Mouse (Mus musculus): ENCODE data around the gene Palm. TPM values are rescaled to one million over a fixed set of nuclear protein-coding genes. Genes with fewer than 3 reads are reported as not detected.
A peak's percentile ranks its signal among the peaks of the same experiment; 100 is the strongest.

Gene Palm
- total RNA-seq, 2 experiments from 2014 or later: 293 to 312 TPM

GRCm38 (mm10) chr10:79836918-79837317 is 43.5 kb downstream of the Palm start:
- DNase-seq (ENCODE audit: extremely low spot score in 1 of 2, low spot score in 2 of 2): no peak
- intact Hi-C loops (cut with DNase I): no loop called here
- no peak overlapping the region for H3K4me3 ChIP-seq
- TF ChIP-seq CTCF (IDR thresholded peaks at IDR 0.05): peak; percentile 24
- no peak overlapping the region for H3K27ac ChIP-seq

- intact Hi-C loops (cut with DNase I): no loop called here
- Histone ChIP-seq H3K27ac (no peak overlapping the region), H3K4me3 (no peak overlapping the region)
- no peak for TF ChIP-seq CTCF (IDR thresholded peaks at IDR 0.05)
- no peak for DNase-seq (ENCODE audit: extremely low spot score in 1 of 2, low spot score in 2 of 2)
These were observed 44.8 kb downstream of the Palm start for GRCm38 (mm10) chr10:79838151-79838550.

- DNase-seq (ENCODE audit: extremely low spot score in 1 of 2, low spot score in 2 of 2): no peak
- no peak for TF ChIP-seq CTCF (IDR thresholded peaks at IDR 0.05)
- intact Hi-C loops (cut with DNase I): no loop called here
These were observed 46.7 kb downstream of the Palm start for GRCm38 (mm10) chr10:79840091-79840490.

GRCm38 (mm10) chr10:79840644-79841551 is 47.5 kb downstream of the Palm start:
- DNase-seq (ENCODE audit: extremely low spot score in 1 of 2, low spot score in 2 of 2): peak; percentile 63 to 66
- peak; percentile 6 for TF ChIP-seq CTCF (IDR thresholded peaks at IDR 0.05)
- H3K4me3 ChIP-seq: peak overlapping the region; percentile 53
- intact Hi-C loops (cut with DNase I): no loop called here
- peak overlapping the region; percentile 69 for H3K27ac ChIP-seq

More at GRCm38 (mm10) chr10:79840091-79840490, 46.7 kb downstream of the Palm start:
- no peak overlapping the region for H3K4me3 ChIP-seq
- peak overlapping the region; percentile 69 for H3K27ac ChIP-seq

GRCm38 (mm10) chr10:79842322-79842721 is 49.0 kb downstream of the Palm start:
- no peak for TF ChIP-seq CTCF (IDR thresholded peaks at IDR 0.05)
- no peak overlapping the region for H3K27ac ChIP-seq
- intact Hi-C loops (cut with DNase I): no loop called here
- DNase-seq (ENCODE audit: extremely low spot score in 1 of 2, low spot score in 2 of 2): no peak
- H3K4me3 ChIP-seq: no peak overlapping the region

GRCm38 (mm10) chr10:79843476-79843875 is 50.1 kb downstream of the Palm start:
- intact Hi-C loops (cut with DNase I): no loop called here

GRCm38 (mm10) chr10:79846553-79846952 is 53.2 kb downstream of the Palm start:
- intact Hi-C loops (cut with DNase I): no loop called here
- TF ChIP-seq CTCF (IDR thresholded peaks at IDR 0.05): no peak
- no peak for DNase-seq (ENCODE audit: extremely low spot score in 1 of 2, low spot score in 2 of 2)
- Histone ChIP-seq H3K4me3 (no peak overlapping the region), H3K27ac (no peak overlapping the region)

More at GRCm38 (mm10) chr10:79843476-79843875, 50.1 kb downstream of the Palm start:
- no peak for DNase-seq (ENCODE audit: extremely low spot score in 1 of 2, low spot score in 2 of 2)
- no peak overlapping the region for H3K4me3 ChIP-seq
- no peak for TF ChIP-seq CTCF (IDR thresholded peaks at IDR 0.05)
- no peak overlapping the region for H3K27ac ChIP-seq

GRCm38 (mm10) chr10:79849941-79850628 is 56.7 kb downstream of the Palm start:
- Histone ChIP-seq H3K4me3 (no peak overlapping the region), H3K27ac (no peak overlapping the region)
- no peak for DNase-seq (ENCODE audit: extremely low spot score in 1 of 2, low spot score in 2 of 2)
- intact Hi-C loops (cut with DNase I): no loop called here
- no peak for TF ChIP-seq CTCF (IDR thresholded peaks at IDR 0.05)

- no peak for TF ChIP-seq CTCF (IDR thresholded peaks at IDR 0.05)
- DNase-seq (ENCODE audit: extremely low spot score in 1 of 2, low spot score in 2 of 2): no peak
- intact Hi-C loops (cut with DNase I): no loop called here
- Histone ChIP-seq H3K27ac (peak overlapping the region; percentile 97), H3K4me3 (no peak overlapping the region)
These were observed 58.3 kb downstream of the Palm start for GRCm38 (mm10) chr10:79851653-79852052.

GRCm38 (mm10) chr10:79852107-79852789 is 58.9 kb downstream of the Palm start:
- intact Hi-C loops (cut with DNase I): no loop called here
- TF ChIP-seq CTCF (IDR thresholded peaks at IDR 0.05): no peak
- no peak for DNase-seq (ENCODE audit: extremely low spot score in 1 of 2, low spot score in 2 of 2)

GRCm38 (mm10) chr10:79852827-79853226 is 59.5 kb downstream of the Palm start:
- peak overlapping the region; percentile 97 for H3K27ac ChIP-seq
- no peak for TF ChIP-seq CTCF (IDR thresholded peaks at IDR 0.05)
- DNase-seq (ENCODE audit: extremely low spot score in 1 of 2, low spot score in 2 of 2): no peak
- intact Hi-C loops (cut with DNase I): no loop called here
- H3K4me3 ChIP-seq: peak overlapping the region; percentile 62

More at GRCm38 (mm10) chr10:79852107-79852789, 58.9 kb downstream of the Palm start:
- H3K27ac ChIP-seq: peak overlapping the region; percentile 97
- no peak overlapping the region for H3K4me3 ChIP-seq

GRCm38 (mm10) chr10:79853392-79853791 is 60.0 kb downstream of the Palm start:
- intact Hi-C loops (cut with DNase I): no loop called here
- peak overlapping the region; percentile 97 for H3K27ac ChIP-seq
- peak overlapping the region; percentile 62 for H3K4me3 ChIP-seq
- TF ChIP-seq CTCF (IDR thresholded peaks at IDR 0.05): no peak
- DNase-seq (ENCODE audit: extremely low spot score in 1 of 2, low spot score in 2 of 2): peak; percentile 81 to 83

All from left cerebral cortex, adult 2 months (tissue).